Mouse (Mus musculus): ENCODE data around the gene Galnt15.

DNA sequence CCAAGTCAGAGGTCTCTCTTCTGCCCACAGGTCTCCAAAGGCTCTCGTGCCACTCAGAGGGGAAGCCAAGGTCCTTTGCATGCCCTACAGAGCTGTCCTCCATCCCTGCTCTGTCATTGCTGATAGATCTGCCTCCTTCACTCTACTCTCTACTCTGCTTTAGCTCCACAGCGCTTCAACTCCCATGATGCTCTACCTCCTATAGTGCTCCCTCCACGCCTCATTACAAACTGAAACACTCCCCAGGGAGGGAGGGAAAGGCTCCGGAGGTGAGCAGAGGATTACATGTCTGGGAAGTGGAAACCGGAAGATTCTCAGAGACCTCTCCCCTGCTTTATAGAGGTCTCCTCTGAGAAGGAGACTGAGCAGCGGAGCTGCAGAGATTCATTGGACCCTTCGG lies 1.6 kb upstream of the Galnt15 start:
- no peak for TF ChIP-seq EP300 (IDR thresholded peaks at IDR 0.05)
- TF ChIP-seq CTCF (IDR thresholded peaks at IDR 0.05) = no peak

All from lung, postnatal 0 days (tissue).